Mouse (Mus musculus): ENCODE data around the gene Ephb1.

- no peak for TF ChIP-seq POLR2A (IDR thresholded peaks at IDR 0.05; ENCODE audit: extremely low read depth, insufficient read depth, low read length)
- TF ChIP-seq CTCF (IDR thresholded peaks at IDR 0.05; ENCODE audit: low read depth, low read length), result no peak
These were observed 456.6 kb downstream of the Ephb1 start for GRCm38 (mm10) chr9:101897851-101898250.
